Mouse (Mus musculus) neural tube, embryonic 13.5 days (tissue): ENCODE data around the gene Lpcat2b. TPM values are rescaled to one million over a fixed set of nuclear protein-coding genes. Genes with fewer than 3 reads are reported as not detected.

ENCODE experiments used
- ATAC-seq: fragments of 200-750 bp; cut with Nextera tagmentation; 2 replicates; pipeline ENCODE4 v1.8.0; 2017; ENCODE audit warnings: low read depth, mild to moderate bottlenecking, moderate TSS enrichment, moderate library complexity
- H3K27ac ChIP-seq: fragments of 300-500 bp; sonication (generic); replicated peaks from 2 replicates; pipeline ENCODE4 v1.5.1; 2015; ENCODE audit warnings: moderate library complexity, mild to moderate bottlenecking, inconsistent platforms
- H3K27me3 ChIP-seq: fragments of 300-500 bp; sonication (generic); 2 replicates; pipeline ENCODE4 v1.6.1; 2015; ENCODE audit warnings: mild to moderate bottlenecking, inconsistent platforms
- H3K36me3 ChIP-seq: fragments of 300-500 bp; sonication (generic); 2 replicates; pipeline ENCODE4 v1.6.1; 2015; ENCODE audit warnings: mild to moderate bottlenecking, inconsistent platforms
- H3K4me1 ChIP-seq: fragments of 300-500 bp; sonication (generic); replicated peaks from 2 replicates; pipeline ENCODE4 v1.6.1; 2015; ENCODE audit warnings: inconsistent platforms
- H3K4me2 ChIP-seq: fragments of 300-500 bp; sonication (generic); 2 replicates; pipeline ENCODE4 v1.6.1; 2015; ENCODE audit warnings: inconsistent platforms, mild to moderate bottlenecking, moderate library complexity
- H3K4me3 ChIP-seq: fragments of 300-500 bp; sonication (generic); 2 replicates; pipeline ENCODE4 v1.5.1; 2015; ENCODE audit warnings: mild to moderate bottlenecking, inconsistent platforms
- H3K9ac ChIP-seq: fragments of 300-500 bp; sonication (generic); 2 replicates; pipeline ENCODE4 v1.6.1; 2015; ENCODE audit warnings: moderate library complexity, mild to moderate bottlenecking, inconsistent platforms
- H3K9me3 ChIP-seq: fragments of 300-500 bp; sonication (generic); 2 replicates; pipeline ENCODE4 v1.6.1; 2016; ENCODE audit warnings: inconsistent platforms
- WGBS: fragments of 180-500 bp; shearing (Covaris S2); methylation state at CpG from one replicate; pipeline ENCODE4 v1.1.7; 2015; 5-methylcytosine and 5-hydroxymethylcytosine counted together
- polyA plus RNA-seq: library from polyadenylated mRNA; unstranded; fragments of >200 nt; fragmentation: Nextera tagmentation; extraction: Ambion mirVana; gene quantifications from 2 replicates; pipeline ENCODE4 v1.2.1, GENCODE M21; 2015

Gene Lpcat2b
- polyA plus RNA-seq, 1 experiment from 2014 or later = not detected

DNA sequence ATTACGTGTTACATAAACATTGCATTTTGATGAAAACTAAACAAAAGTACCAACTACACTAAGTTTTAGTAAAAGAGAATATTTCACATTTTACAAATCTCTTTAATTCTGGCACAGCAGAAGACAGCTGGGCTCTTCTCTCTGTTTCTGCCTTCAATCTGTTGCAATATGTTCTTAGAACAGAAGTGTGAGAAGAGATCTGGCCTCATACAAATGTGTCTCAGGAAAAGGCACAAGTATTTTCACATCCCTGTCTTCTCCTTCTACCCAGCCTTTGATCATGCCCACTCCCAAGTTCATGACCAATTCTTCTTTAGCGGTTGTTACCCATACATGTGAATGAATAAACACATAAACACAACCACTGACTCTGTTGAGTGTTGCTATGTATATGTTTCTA lies 16.3 kb upstream of the Lpcat2b start:
- Histone ChIP-seq H3K27me3 (no peaks in the 10 kb centered on the region), H3K4me1 (no peaks in the 10 kb centered on the region), H3K4me3 (no peak overlapping the region), H3K4me2 (no peak overlapping the region), H3K9ac (no peak overlapping the region), H3K27ac (no peak overlapping the region), H3K9me3 (no peaks in the 10 kb centered on the region), H3K36me3 (no peaks in the 10 kb centered on the region)
- WGBS = 87% methylated on average over 2 of the region's 2 CpGs
- no peak for ATAC-seq

DNA sequence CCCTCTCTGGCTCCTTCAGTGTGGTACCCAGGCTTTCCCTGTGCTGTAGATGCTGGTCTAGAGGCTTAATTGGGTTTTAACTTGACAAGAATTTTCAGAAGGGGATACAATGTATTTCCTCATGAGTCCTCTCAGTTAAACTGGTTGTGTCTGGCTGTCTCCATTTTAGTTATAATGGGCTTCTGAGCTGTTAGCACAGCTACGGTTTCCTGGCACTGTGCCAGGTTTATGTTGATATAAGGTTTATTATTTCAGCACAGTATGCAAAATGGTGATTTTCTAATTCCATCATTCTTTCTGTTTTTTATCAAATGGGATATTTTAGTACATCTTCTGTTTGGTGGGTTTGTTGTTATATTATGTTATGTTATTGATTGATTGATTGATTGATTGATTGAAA lies 9.7 kb upstream of the Lpcat2b start:
- no peaks in the 10 kb centered on the region for H3K9me3 ChIP-seq
- no peak overlapping the region for H3K4me3 ChIP-seq
- H3K9ac ChIP-seq = no peak overlapping the region
- no peaks in the 10 kb centered on the region for H3K4me1 ChIP-seq
- H3K36me3 ChIP-seq = no peaks in the 10 kb centered on the region
- WGBS = 57% methylated on average over 1 of the region's 1 CpGs
- no peak overlapping the region for H3K4me2 ChIP-seq
- no peak for ATAC-seq
- no peak overlapping the region for H3K27ac ChIP-seq
- H3K27me3 ChIP-seq = no peaks in the 10 kb centered on the region

DNA sequence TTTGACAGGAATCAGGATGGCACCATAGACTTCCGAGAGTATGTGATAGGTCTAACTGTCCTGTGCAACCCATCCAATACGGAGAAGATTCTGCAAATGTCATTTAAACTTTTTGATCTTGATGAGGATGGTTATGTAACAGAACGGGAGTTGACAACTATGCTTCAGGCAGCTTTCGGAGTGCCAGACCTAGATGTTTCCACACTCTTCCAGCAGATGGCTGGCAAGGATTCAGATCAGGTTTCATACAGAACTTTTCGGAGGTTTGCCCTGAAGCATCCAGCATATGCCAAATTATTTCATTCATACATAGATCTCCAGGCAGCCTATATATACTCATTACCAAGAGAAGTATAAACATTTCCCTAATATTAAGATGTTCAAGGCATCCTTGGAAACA lies 2.7 kb downstream of the Lpcat2b start:
- Histone ChIP-seq H3K9ac (no peak overlapping the region), H3K4me1 (peaks cover 8% of the 10 kb centered on the region), H3K27me3 (0 out of 2 replicates have a peak, but pooled peaks cover 4% of the 10 kb centered on the region), H3K4me3 (no peak overlapping the region), H3K4me2 (no peak overlapping the region), H3K27ac (no peak overlapping the region), H3K36me3 (no peaks in the 10 kb centered on the region), H3K9me3 (no peaks in the 10 kb centered on the region)
- 76% methylated on average over 5 of the region's 5 CpGs for WGBS
- no peak for ATAC-seq

DNA sequence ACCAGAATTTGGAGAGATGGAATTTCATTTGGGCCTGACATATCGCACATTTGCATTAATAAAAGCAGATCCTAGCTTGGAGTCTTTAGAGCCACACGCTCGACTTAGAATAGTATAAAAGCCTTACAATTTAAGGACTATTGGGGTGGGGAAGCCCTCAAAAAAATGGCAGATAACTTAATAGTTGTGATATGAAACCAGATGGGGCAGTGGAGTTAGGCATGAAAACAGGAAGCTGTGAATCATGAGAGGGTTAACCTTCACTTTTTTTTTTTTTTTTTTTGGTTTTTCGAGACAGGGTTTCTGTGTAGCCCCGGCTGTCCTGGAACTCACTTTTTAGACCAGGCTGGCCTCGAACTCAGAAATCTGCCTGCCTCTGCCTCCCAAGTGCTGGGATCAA lies 4.8 kb downstream of the Lpcat2b start:
- Histone ChIP-seq H3K4me1 (peaks cover 10% of the 10 kb centered on the region), H3K4me3 (no peak overlapping the region), H3K36me3 (no peaks in the 10 kb centered on the region), H3K27me3 (0 out of 2 replicates have a peak, but pooled peaks cover 4% of the 10 kb centered on the region), H3K4me2 (no peak overlapping the region), H3K27ac (no peak overlapping the region), H3K9ac (no peak overlapping the region), H3K9me3 (no peaks in the 10 kb centered on the region)
- whole genome bisulfite sequencing = 93% methylated on average over 6 of the region's 6 CpGs
- ATAC-seq = no peak

DNA sequence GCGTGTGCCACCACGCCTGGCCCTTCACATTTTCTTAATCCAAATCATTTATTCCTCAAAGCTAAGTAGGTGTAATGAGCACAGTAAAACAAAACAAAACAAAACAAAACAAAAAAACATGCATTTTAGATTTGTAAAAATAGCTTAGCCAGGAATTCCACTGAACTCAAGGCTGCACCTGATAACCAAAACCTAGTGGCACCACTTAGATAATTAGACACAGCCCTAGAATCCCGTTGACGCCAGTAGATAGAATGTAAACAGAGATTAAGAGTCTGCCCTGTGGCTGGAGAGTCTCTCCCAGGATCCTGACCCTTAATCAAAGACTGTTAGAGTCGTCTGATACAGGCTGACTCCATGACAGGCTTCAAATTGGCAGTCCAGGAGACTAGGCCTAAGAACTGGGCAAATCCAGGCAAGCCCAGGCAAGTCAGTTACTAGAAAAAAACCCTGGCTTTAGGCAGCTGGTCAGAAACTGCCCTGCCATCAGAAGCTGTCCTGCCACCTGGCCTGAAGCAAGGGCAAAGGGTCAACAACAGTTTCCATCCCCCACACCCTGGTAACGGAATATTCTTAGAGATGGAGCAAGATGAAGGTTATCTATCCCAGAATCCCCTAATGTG lies 5.3 kb downstream of the Lpcat2b start:
- Histone ChIP-seq H3K4me1 (peaks cover 10% of the 10 kb centered on the region), H3K36me3 (no peaks in the 10 kb centered on the region), H3K4me3 (no peak overlapping the region), H3K27me3 (0 out of 2 replicates have a peak, but pooled peaks cover under 1% of the 10 kb centered on the region), H3K27ac (no peak overlapping the region), H3K9me3 (no peaks in the 10 kb centered on the region), H3K4me2 (no peak overlapping the region), H3K9ac (no peak overlapping the region)
- WGBS = 90% methylated on average over 6 of the region's 6 CpGs
- no peak for ATAC-seq

DNA sequence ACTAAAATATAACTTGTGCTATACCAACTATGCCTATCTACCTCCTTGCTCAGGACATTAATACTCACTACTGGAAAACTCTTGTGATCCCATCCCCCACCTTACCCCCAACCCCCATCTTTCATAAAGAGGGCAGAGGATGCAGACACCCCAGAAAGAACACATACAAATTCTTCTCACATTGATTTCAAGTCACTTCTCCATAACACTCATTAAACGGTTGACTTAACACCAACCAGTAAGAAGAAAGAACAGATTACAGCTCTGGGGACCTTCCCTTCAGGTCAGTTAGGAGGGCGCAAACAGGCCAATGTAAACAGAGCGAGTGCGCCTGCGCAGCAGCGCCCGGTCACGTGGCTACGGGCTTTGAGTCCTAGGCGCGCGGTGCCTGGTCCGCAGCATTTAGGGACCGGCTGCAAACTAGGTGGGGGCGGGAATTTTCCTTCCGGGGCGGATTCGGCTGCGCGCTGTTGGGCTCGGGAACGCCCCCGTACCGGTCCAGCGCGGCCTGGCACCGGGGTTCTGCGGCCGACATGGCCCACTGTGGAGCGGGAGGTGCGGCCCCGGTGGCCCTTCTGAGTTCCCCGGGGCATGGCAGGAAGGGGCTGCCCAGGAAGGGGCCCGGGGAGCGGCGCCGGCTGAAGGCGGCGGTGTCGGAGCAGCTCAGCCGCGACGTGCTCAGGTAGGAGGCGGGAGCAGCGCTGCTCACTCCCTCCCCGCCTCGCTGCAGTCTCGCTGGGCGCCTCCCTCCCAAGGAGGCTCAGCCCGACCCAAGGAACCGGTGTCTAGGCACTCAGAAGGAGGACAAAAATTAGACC lies 6.3 kb downstream of the Lpcat2b start, which contains the start of gene Btbd8:
Gene Btbd8 (plus strand): TSS at position 534 of the 818 bp plus-strand sequence.
- Histone ChIP-seq H3K27me3 (no peaks in the 10 kb centered on the region), H3K9ac (peak within 1 kb of the TSS; percentile 95), H3K9me3 (no peaks in the 10 kb centered on the region), H3K4me1 (peaks cover 10% of the 10 kb centered on the region), H3K36me3 (no peaks in the 10 kb centered on the region), H3K4me3 (peak within 1 kb of the TSS; percentile 86), H3K4me2 (peak within 1 kb of the TSS; percentile 66), H3K27ac (peak within 1 kb of the TSS; percentile 90)
- under 1% methylated on average over 50 of the region's 51 CpGs for WGBS
- ATAC-seq = peak; percentile 96

DNA sequence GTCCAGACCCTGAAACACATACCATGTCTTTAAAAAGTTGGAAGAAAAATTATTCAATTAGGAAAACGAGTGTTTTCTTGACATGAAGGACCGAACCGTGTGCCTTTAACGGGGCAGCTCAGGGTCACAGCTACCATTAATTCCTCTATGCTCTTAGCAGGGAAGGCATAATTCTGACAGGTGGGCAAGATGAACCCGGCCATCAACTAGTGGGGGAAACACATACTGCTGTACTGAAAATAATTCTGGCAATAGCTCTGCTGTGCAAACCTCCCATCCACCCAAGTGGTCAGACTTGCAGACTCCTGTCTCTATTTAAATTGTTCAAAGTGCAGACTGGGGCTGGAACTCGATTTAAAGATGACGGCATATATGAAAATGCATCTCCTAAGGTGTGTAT lies 7.0 kb downstream of the Lpcat2b start:
- WGBS = 24% methylated on average over 7 of the region's 7 CpGs
- Histone ChIP-seq H3K27ac (peak overlapping the region; percentile 90), H3K4me1 (peaks cover 10% of the 10 kb centered on the region), H3K4me2 (peak overlapping the region; percentile 66), H3K36me3 (no peaks in the 10 kb centered on the region), H3K9me3 (no peaks in the 10 kb centered on the region), H3K27me3 (no peaks in the 10 kb centered on the region), H3K9ac (peak overlapping the region; percentile 95), H3K4me3 (peak overlapping the region; percentile 86)
- peak; percentile 12; the same call in 1 of the 2 replicates for ATAC-seq

DNA sequence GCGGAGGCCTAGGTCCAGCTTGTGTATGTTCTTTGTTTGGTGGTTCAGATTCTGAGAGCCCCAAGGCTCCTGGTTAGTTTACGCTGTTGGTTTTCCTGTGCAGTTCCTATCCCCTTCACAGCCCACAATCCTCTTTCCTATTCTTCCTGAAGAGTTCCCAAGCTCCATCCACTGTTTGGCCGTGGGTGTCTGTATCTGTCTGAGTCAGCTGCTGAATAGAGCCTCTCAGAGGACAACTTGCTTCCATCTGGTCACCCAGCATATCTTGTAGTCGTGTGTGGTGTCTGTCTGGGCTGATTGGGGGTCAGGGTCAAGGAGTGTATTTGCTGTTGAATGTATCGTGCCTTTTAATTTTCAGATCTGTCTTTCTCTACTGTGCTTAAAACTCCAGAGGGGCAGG lies 10.5 kb downstream of the Lpcat2b start:
- peaks cover 14% of the 10 kb centered on the region for H3K4me1 ChIP-seq
- 85% methylated on average over 5 of the region's 5 CpGs for WGBS
- no peak for ATAC-seq

DNA sequence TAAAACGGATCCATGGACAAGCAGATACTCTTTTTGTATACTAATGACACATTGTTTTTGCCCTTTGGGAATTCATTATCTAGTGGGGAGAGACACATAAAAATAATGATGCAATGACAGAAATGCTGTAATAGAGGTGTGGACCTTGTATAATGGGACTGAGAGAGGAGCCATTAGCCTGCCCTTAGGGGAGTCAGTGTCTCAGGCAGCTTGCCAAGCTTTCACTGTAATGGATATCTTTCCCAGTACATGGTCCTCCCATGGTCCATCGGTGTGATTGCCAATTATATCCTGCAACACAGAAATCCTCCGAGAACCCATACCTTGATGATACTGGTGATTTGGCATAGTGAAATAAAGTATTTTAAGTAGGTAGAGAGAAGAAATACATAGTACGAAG lies 12.9 kb downstream of the Lpcat2b start:
- ATAC-seq = peak; percentile 72; the same call in 1 of the 2 replicates
- 62% methylated on average over 4 of the region's 4 CpGs for WGBS
- 0 out of 2 replicates have a peak, but pooled peaks cover 3% of the 10 kb centered on the region for H3K4me1 ChIP-seq

More for the DNA sequence above, 10.5 kb downstream of the Lpcat2b start:
- Histone ChIP-seq H3K4me3 (no peak overlapping the region), H3K36me3 (no peaks in the 10 kb centered on the region), H3K27ac (no peak overlapping the region), H3K9me3 (no peaks in the 10 kb centered on the region), H3K4me2 (no peak overlapping the region), H3K27me3 (no peaks in the 10 kb centered on the region), H3K9ac (no peak overlapping the region)

DNA sequence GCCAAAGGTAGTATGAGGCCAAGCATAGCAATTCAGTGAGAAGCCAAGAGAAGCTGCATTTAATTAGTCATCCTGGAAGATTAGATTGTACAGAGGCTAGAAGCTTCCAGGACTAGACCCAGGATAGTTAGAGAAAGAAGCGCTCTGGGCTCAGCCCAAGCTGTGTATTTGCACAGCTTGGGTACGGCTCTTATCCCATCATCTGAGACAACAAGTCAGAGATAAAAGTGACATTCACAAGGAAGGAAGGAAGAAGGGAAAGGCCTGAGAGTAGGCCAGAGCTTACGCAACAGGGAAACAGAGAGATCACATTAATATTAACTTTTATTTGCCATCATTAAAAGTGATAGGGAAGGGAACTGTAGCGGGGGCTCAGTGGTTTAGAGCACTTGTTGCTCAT lies 16.6 kb downstream of the Lpcat2b start:
- Histone ChIP-seq H3K27ac (no peak overlapping the region), H3K9ac (no peak overlapping the region), H3K4me3 (no peak overlapping the region), H3K36me3 (0 out of 2 replicates have a peak, but pooled peaks cover 4% of the 10 kb centered on the region), H3K4me1 (0 out of 2 replicates have a peak, but pooled peaks cover 3% of the 10 kb centered on the region), H3K4me2 (no peak overlapping the region), H3K9me3 (no peaks in the 10 kb centered on the region), H3K27me3 (no peaks in the 10 kb centered on the region)
- no peak for ATAC-seq
- WGBS = 90% methylated on average over 4 of the region's 4 CpGs

More for the DNA sequence above, 12.9 kb downstream of the Lpcat2b start:
- Histone ChIP-seq H3K9ac (no peak overlapping the region), H3K9me3 (no peaks in the 10 kb centered on the region), H3K27me3 (no peaks in the 10 kb centered on the region), H3K36me3 (no peaks in the 10 kb centered on the region), H3K27ac (peak overlapping the region; percentile 62; the same call in 1 of the 2 replicates), H3K4me3 (no peak overlapping the region), H3K4me2 (no peak overlapping the region)

DNA sequence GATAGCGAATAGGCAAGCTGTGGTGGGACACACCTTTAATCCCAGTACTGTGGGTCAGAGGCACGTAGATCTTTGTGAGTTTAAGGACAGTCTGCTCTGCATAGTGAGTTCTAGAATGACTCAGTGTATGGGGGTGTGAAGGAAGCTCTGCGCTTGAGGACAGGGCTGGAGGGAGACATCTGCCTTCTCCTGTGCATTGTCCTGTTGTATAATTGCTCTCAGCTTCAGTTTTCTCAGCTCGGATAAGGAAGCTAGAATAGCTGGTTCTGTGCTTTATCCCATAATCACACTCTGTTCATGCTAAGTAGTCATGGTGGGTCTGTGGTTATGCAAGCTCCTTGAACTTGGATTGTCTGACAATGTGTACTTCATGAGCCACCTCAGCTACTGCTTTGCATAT lies 17.4 kb downstream of the Lpcat2b start:
- 92% methylated on average over 4 of the region's 4 CpGs for WGBS
- H3K27me3 ChIP-seq = no peaks in the 10 kb centered on the region
- no peak for ATAC-seq

DNA sequence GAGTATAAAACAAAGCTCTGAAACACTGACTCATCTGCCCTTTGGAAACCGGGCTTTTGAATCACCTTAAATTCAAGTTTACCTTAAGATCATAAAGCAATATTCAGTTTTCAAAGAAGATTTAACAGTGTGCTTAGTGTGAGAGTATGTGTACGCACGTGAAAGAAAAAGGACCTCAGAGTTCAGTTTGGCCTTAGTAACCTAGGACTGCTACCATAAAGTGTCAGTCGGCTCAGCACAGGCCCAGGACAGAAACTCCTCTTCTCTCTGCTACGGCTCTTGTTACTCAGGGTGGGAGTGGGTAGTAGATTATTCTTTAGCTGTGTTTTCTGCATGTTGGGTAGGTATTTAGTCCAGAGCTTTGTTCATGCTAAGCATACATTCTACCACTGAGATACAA lies 18.3 kb downstream of the Lpcat2b start:
- Histone ChIP-seq H3K36me3 (0 out of 2 replicates have a peak, but pooled peaks cover 4% of the 10 kb centered on the region), H3K9ac (no peak overlapping the region), H3K9me3 (no peaks in the 10 kb centered on the region), H3K4me2 (no peak overlapping the region), H3K27ac (no peak overlapping the region), H3K4me3 (no peak overlapping the region), H3K27me3 (no peaks in the 10 kb centered on the region), H3K4me1 (no peaks in the 10 kb centered on the region)
- 88% methylated on average over 5 of the region's 5 CpGs for WGBS
- ATAC-seq = no peak

More for the DNA sequence above, 17.4 kb downstream of the Lpcat2b start:
- no peak overlapping the region for H3K27ac ChIP-seq
- H3K9me3 ChIP-seq = no peaks in the 10 kb centered on the region
- 0 out of 2 replicates have a peak, but pooled peaks cover 3% of the 10 kb centered on the region for H3K4me1 ChIP-seq
- no peak overlapping the region for H3K9ac ChIP-seq
- 0 out of 2 replicates have a peak, but pooled peaks cover 4% of the 10 kb centered on the region for H3K36me3 ChIP-seq
- H3K4me3 ChIP-seq = no peak overlapping the region
- H3K4me2 ChIP-seq = no peak overlapping the region
